Mouse (Mus musculus): ENCODE data around the gene Ncoa5. TPM values are rescaled to one million over a fixed set of nuclear protein-coding genes. Genes with fewer than 3 reads are reported as not detected.

The Ncoa5 gene
- polyA plus RNA-seq (2012; rRNA removed) = 48.0 and 53.1 TPM in 2 replicates

DNA sequence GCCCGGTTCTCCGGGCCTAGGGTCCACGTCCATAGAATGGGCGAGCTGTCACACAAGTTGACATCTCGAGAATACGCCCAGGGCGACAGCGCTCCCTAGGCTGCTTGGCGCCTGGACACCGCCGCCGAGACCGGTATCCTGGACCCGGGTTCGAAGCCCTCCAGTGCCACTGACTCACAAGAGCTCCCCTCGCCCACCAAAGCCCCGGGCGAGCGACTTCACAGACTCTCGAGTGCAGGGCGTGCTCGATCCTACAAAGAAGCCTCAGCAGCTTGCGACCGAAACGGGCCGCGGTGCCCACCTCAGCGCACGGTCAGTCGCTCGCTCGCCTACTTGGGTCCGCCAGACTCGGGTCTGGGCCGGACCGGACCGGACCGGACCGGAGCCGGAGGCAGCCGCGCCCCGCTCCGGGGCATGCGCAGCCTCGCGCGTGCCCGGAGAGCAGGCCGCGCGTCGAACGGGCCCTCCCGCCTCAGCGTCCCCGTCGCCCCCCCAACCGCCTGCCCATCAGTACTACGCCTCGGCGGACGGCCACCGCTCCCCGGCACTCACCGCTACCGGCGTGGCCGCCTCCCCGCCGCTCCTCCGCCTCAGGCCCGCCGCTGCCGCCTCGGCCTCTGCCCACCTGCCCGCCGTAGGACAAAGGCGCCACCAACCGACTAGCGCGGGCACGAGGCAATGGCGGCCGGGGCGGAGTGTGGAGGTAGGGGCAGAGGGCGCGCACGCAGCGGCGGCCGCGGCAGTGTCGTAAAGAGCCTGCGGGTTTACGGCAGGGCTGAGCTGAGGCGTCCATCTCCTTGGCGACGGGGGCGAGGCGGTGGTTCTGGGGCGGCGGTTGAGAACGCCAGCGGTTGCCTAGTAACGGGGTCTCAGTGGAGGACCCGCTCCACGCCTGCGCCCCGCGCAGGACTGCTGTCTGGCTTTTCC, at the start of gene Ncoa5:
Gene Ncoa5, minus strand, starts transcription at position 737 of the 927 bp plus-strand sequence.
- peaks cover 1% of the 10 kb centered on the region; the same call in 1 of the 2 replicates for H3K4me1 ChIP-seq (ENCODE audit: control insufficient read depth, insufficient read depth, low read length)
- H3K27ac ChIP-seq (ENCODE audit: insufficient read depth, low read length) = peak within 1 kb of the TSS; percentile 75
- TF ChIP-seq POLR2A (IDR thresholded peaks at IDR 0.05; ENCODE audit: extremely low read depth, insufficient read depth, low read length) (peak; percentile 43; the same call in 1 of the 2 replicates), CTCF (IDR thresholded peaks at IDR 0.05; ENCODE audit: extremely low read depth, insufficient read depth, low read length) (no peak)
- peak within 1 kb of the TSS; percentile 94 for H3K4me3 ChIP-seq (ENCODE audit: insufficient read depth, low read length)

DNA sequence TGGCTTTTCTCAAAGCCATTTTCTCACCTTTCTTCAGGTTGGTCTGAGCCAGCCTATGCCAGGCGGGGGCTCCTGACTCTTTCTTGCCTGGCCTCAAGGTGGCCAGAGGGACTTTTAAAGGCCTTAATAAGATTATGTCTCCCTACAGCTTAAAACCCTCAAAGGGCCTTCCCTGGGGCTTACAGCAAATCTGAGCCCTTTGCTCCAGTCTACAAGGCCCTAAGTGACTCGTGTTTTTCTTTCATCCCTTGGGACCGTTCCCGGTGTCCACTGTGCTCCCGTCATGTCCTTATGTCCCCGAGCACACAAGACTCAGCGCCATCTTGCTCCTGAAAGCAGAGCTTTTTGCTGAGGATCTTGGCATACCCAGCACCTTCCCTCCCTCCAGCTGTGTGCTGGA, 46.6 kb upstream of the Ncoa5 start:
- no peak for TF ChIP-seq CTCF (IDR thresholded peaks at IDR 0.05; ENCODE audit: extremely low read depth, insufficient read depth, low read length)
- TF ChIP-seq POLR2A (IDR thresholded peaks at IDR 0.05; ENCODE audit: extremely low read depth, insufficient read depth, low read length) = no peak

DNA sequence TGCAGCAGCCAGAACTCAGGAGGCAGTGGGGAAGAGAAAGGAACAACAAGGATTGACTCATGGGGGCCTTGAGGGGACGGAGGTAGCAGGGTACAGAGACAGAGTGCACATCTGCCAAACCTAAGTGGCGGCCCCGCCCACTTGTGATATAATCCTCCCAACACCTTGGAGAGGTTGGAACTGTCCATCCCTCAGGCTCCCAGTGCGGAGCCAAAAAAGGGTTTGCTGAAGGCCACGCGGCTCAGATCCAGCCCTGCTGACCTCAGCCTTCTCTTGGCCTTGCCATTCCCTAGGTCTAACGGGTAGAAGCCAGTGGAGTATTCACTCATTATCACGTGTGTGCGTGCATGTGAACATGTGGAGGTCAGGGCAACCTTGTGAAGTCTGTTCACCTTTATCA, 46.0 kb upstream of the Ncoa5 start:
- no peak overlapping the region for H3K4me3 ChIP-seq (ENCODE audit: insufficient read depth, low read length)
- TF ChIP-seq POLR2A (IDR thresholded peaks at IDR 0.05; ENCODE audit: extremely low read depth, insufficient read depth, low read length) (no peak), CTCF (IDR thresholded peaks at IDR 0.05; ENCODE audit: extremely low read depth, insufficient read depth, low read length) (no peak)

More for the DNA sequence above, 46.6 kb upstream of the Ncoa5 start:
- Histone ChIP-seq H3K27ac (ENCODE audit: insufficient read depth, low read length) (no peak overlapping the region), H3K4me3 (ENCODE audit: insufficient read depth, low read length) (no peak overlapping the region), H3K4me1 (ENCODE audit: control insufficient read depth, insufficient read depth, low read length) (no peaks in the 10 kb centered on the region)

DNA sequence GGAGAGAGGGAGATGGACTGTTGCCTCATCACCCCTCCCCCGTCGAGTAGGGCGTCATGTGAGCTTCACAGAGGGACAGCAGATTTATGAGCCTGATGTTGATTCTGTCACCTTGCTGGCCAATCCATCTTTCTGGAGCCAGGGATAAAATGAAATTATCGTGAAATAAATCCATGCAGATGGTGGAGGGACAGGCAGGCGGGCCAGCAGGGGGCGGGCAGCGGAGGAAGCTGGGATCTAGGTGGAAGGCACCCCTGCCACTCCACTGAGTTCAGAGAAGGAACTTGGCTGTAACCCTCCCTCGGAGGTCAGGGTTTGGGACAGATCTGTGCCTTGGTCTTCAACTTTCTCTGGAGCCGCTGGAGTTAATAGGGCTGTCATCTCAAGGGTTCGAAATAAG, 43.9 kb upstream of the Ncoa5 start:
- no peak for TF ChIP-seq POLR2A (IDR thresholded peaks at IDR 0.05; ENCODE audit: extremely low read depth, insufficient read depth, low read length)
- no peak for TF ChIP-seq CTCF (IDR thresholded peaks at IDR 0.05; ENCODE audit: extremely low read depth, insufficient read depth, low read length)
- Histone ChIP-seq H3K4me1 (ENCODE audit: control insufficient read depth, insufficient read depth, low read length) (peaks cover 3% of the 10 kb centered on the region; the same call in 1 of the 2 replicates), H3K27ac (ENCODE audit: insufficient read depth, low read length) (no peak overlapping the region), H3K4me3 (ENCODE audit: insufficient read depth, low read length) (no peak overlapping the region)

More for the DNA sequence above, 46.0 kb upstream of the Ncoa5 start:
- no peaks in the 10 kb centered on the region for H3K4me1 ChIP-seq (ENCODE audit: control insufficient read depth, insufficient read depth, low read length)
- H3K27ac ChIP-seq (ENCODE audit: insufficient read depth, low read length) = no peak overlapping the region

DNA sequence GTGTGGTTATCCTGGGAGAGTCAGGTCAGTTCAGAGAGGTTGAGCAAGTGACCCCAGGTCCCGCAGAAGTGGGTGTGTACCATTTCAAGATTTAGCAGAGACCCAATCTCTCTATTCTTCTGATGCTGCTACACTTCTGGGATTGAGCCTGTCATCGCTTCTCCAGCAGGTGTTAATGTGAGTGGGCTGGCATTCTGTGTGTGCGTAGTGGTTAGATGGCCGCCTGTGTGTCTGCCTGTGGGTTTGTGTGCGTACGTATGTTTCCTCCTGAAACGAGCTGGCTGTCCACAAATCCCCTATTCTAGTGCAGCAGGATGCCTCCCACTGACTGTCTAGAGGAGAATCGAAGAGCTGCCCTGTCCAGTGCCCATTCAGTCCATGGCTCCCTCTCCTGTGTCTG, 43.4 kb upstream of the Ncoa5 start:
- TF ChIP-seq CTCF (IDR thresholded peaks at IDR 0.05; ENCODE audit: extremely low read depth, insufficient read depth, low read length) (no peak), POLR2A (IDR thresholded peaks at IDR 0.05; ENCODE audit: extremely low read depth, insufficient read depth, low read length) (no peak)
- Histone ChIP-seq H3K27ac (ENCODE audit: insufficient read depth, low read length) (no peak overlapping the region), H3K4me3 (ENCODE audit: insufficient read depth, low read length) (no peak overlapping the region), H3K4me1 (ENCODE audit: control insufficient read depth, insufficient read depth, low read length) (peaks cover 6% of the 10 kb centered on the region; the same call in 1 of the 2 replicates)

DNA sequence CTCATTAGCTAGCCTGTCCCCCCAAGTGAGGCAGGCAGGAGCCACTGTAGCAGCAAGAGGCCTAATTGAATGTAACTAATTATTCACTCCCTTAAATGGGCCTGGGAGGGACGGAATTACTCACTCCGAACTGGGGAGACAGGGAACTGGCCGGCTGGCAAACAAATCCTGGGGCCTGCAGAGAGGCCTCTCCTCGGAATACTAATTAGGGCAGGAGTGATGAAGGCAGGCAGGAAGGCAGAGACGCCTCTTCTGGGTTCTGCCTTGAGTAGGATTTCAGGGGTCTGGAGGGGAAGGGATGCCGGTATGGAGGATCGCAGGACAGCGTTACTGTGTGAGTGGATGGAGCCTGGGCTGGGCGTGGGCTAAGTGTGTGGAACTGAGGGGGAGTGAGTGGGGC, 42.4 kb upstream of the Ncoa5 start:
- Histone ChIP-seq H3K27ac (ENCODE audit: insufficient read depth, low read length) (no peak overlapping the region), H3K4me3 (ENCODE audit: insufficient read depth, low read length) (no peak overlapping the region), H3K4me1 (ENCODE audit: control insufficient read depth, insufficient read depth, low read length) (peaks cover 8% of the 10 kb centered on the region)
- TF ChIP-seq POLR2A (IDR thresholded peaks at IDR 0.05; ENCODE audit: extremely low read depth, insufficient read depth, low read length) = no peak

DNA sequence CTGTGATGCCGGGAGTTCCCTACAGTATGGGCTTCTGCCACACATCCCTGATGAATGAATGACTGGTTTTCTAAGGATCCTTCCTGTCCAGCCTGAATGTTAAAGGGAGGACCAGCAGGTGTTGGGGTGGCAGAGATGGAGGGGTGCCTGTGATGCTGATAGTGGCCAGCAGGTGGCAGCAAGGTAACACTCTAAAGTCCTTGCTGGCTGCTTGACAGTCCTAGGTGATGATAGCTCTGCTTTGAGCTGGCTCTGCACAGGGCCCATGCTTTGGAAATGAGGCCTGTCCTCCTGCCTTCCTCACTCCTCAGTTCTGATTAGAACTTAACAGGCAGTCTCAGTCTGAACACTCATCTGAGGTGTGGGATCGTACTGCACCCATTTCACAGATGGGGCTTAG, 40.3 kb upstream of the Ncoa5 start:
- Histone ChIP-seq H3K4me3 (ENCODE audit: insufficient read depth, low read length) (no peak overlapping the region), H3K27ac (ENCODE audit: insufficient read depth, low read length) (no peak overlapping the region), H3K4me1 (ENCODE audit: control insufficient read depth, insufficient read depth, low read length) (peaks cover 8% of the 10 kb centered on the region)
- TF ChIP-seq CTCF (IDR thresholded peaks at IDR 0.05; ENCODE audit: extremely low read depth, insufficient read depth, low read length) = peak; percentile 98
- TF ChIP-seq POLR2A (IDR thresholded peaks at IDR 0.05; ENCODE audit: extremely low read depth, insufficient read depth, low read length) = no peak

DNA sequence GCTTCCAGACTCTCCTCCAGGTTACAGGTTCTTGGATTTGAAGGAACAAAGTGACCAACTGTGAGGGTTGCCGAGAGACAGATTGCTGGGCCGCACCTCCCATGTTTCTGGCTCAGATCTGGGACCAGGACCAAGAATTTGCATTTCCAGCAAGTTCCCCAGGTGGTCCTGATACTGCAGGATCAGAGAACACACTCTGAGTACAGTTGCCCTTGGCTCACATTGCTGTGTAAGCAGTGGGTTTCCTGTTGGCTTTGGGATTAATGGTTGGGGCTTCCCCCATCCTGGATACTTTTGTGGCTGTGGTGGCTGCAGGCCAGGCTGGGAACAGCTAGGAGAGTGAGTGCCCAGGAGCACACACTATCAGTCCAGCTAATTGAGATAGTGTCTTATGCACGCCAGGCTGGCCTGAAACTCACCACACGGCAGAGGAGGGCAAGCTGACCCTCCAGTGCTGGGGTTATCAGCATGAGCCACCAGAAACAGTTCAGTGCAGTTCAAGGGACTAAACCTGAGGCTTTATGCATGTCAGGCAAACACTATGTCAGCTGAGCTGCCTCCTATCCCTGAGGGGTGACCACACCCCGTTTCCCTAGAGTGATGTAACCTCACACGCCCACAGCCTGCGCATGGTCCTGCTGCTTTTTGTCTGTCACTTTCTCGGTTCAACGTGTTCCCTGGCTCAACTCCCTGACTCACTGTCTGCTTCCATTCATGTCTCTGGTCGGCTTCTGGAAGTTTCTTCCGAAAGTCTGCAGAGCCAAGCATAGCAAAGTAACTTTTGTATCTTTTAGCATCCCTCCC, 39.6 kb upstream of the Ncoa5 start:
- H3K4me3 ChIP-seq (ENCODE audit: insufficient read depth, low read length) = no peak overlapping the region
- no peak for TF ChIP-seq POLR2A (IDR thresholded peaks at IDR 0.05; ENCODE audit: extremely low read depth, insufficient read depth, low read length)
- no peak for TF ChIP-seq CTCF (IDR thresholded peaks at IDR 0.05; ENCODE audit: extremely low read depth, insufficient read depth, low read length)
- H3K4me1 ChIP-seq (ENCODE audit: control insufficient read depth, insufficient read depth, low read length) = peaks cover 8% of the 10 kb centered on the region
- no peak overlapping the region for H3K27ac ChIP-seq (ENCODE audit: insufficient read depth, low read length)

DNA sequence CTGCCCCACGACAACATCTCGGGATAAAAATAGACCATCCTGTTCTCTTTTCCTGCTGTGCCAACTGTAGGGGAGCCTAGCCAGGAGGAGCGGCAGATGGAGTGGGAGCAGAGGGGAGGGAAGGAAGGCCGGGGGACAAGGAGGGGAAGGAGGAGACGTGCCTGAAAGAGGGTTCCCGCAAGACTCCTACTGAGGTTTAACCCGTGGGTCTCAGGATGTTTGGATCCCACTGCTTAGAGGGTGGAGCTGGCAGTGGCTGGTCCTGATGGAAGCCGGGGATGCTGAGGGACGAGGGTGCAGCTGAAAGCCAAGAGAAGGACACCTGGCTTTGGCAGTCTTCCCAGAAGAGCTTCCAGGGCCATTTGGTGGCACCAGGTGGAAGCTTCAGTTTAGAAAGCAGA, 38.7 kb upstream of the Ncoa5 start:
- TF ChIP-seq POLR2A (IDR thresholded peaks at IDR 0.05; ENCODE audit: extremely low read depth, insufficient read depth, low read length) (no peak), CTCF (IDR thresholded peaks at IDR 0.05; ENCODE audit: extremely low read depth, insufficient read depth, low read length) (no peak)
- H3K4me3 ChIP-seq (ENCODE audit: insufficient read depth, low read length) = no peak overlapping the region
- no peak overlapping the region for H3K27ac ChIP-seq (ENCODE audit: insufficient read depth, low read length)
- peaks cover 10% of the 10 kb centered on the region for H3K4me1 ChIP-seq (ENCODE audit: control insufficient read depth, insufficient read depth, low read length)

Measured in cortical plate, adult 2 months (tissue).